Mouse (Mus musculus): ENCODE measurements around the gene Ints5. TPM values are rescaled to one million over a fixed set of nuclear protein-coding genes. Genes with fewer than 3 reads are reported as not detected.

Ints5 gene
- 6.6 and 6.7 TPM in 2 replicates for polyA plus RNA-seq (2012; rRNA removed)

GRCm38 (mm10) chr19:8892829-8893766 is at the start of gene Ints5:
TSS of gene Ints5 (plus strand) at chr19:8893005.
- H3K4me3 ChIP-seq (ENCODE audit: control insufficient read depth, low read depth, low read length) = peak within 1 kb of the TSS; percentile 76
- H3K36me3 ChIP-seq (ENCODE audit: control insufficient read depth, insufficient read depth, low read length) = no peaks in the 10 kb centered on the region
- H3K4me1 ChIP-seq (ENCODE audit: control insufficient read depth, insufficient read depth, low read length) = peaks cover 16% of the 10 kb centered on the region
- peak; percentile 92 for TF ChIP-seq POLR2A (IDR thresholded peaks at IDR 0.05; ENCODE audit: control insufficient read depth, low read depth, low read length)
- no peak for TF ChIP-seq CTCF (IDR thresholded peaks at IDR 0.05; ENCODE audit: control insufficient read depth, insufficient read depth, insufficient replicate concordance, low read depth, low read length)
- H3K27me3 ChIP-seq (ENCODE audit: control insufficient read depth, insufficient read depth, low read length) = no peaks in the 10 kb centered on the region
- H3K27ac ChIP-seq (ENCODE audit: control insufficient read depth, insufficient read depth, low read depth, low read length) = peak within 1 kb of the TSS; percentile 73

- TF ChIP-seq CTCF (IDR thresholded peaks at IDR 0.05; ENCODE audit: control insufficient read depth, insufficient read depth, insufficient replicate concordance, low read depth, low read length) (no peak), POLR2A (IDR thresholded peaks at IDR 0.05; ENCODE audit: control insufficient read depth, low read depth, low read length) (no peak)
- no peak overlapping the region for H3K4me3 ChIP-seq (ENCODE audit: control insufficient read depth, low read depth, low read length)
- H3K36me3 ChIP-seq (ENCODE audit: control insufficient read depth, insufficient read depth, low read length) = peaks cover 2% of the 10 kb centered on the region; the same call in 1 of the 2 replicates
- peaks cover 4% of the 10 kb centered on the region for H3K4me1 ChIP-seq (ENCODE audit: control insufficient read depth, insufficient read depth, low read length)
- no peak overlapping the region for H3K27ac ChIP-seq (ENCODE audit: control insufficient read depth, insufficient read depth, low read depth, low read length)
- no peaks in the 10 kb centered on the region for H3K27me3 ChIP-seq (ENCODE audit: control insufficient read depth, insufficient read depth, low read length)
Measured at GRCm38 (mm10) chr19:8844371-8845129, 48.3 kb upstream of the Ints5 start.

GRCm38 (mm10) chr19:8848356-8848755 is 44.4 kb upstream of the Ints5 start:
- peaks cover 11% of the 10 kb centered on the region for H3K4me1 ChIP-seq (ENCODE audit: control insufficient read depth, insufficient read depth, low read length)
- H3K27me3 ChIP-seq (ENCODE audit: control insufficient read depth, insufficient read depth, low read length) = no peaks in the 10 kb centered on the region
- H3K36me3 ChIP-seq (ENCODE audit: control insufficient read depth, insufficient read depth, low read length) = no peaks in the 10 kb centered on the region
- H3K4me3 ChIP-seq (ENCODE audit: control insufficient read depth, low read depth, low read length) = no peak overlapping the region
- H3K27ac ChIP-seq (ENCODE audit: control insufficient read depth, insufficient read depth, low read depth, low read length) = no peak overlapping the region
- TF ChIP-seq CTCF (IDR thresholded peaks at IDR 0.05; ENCODE audit: control insufficient read depth, insufficient read depth, insufficient replicate concordance, low read depth, low read length) (no peak), POLR2A (IDR thresholded peaks at IDR 0.05; ENCODE audit: control insufficient read depth, low read depth, low read length) (no peak)

GRCm38 (mm10) chr19:8850402-8850901 is 42.4 kb upstream of the Ints5 start, which contains the start of gene Lrrn4cl:
TSS of gene Lrrn4cl (plus strand) at chr19:8850768.
- no peak for TF ChIP-seq POLR2A (IDR thresholded peaks at IDR 0.05; ENCODE audit: control insufficient read depth, low read depth, low read length)
- TF ChIP-seq CTCF (IDR thresholded peaks at IDR 0.05; ENCODE audit: control insufficient read depth, insufficient read depth, insufficient replicate concordance, low read depth, low read length) = no peak
- Histone ChIP-seq H3K27me3 (ENCODE audit: control insufficient read depth, insufficient read depth, low read length) (no peaks in the 10 kb centered on the region), H3K4me3 (ENCODE audit: control insufficient read depth, low read depth, low read length) (no peak within 1 kb of the TSS), H3K4me1 (ENCODE audit: control insufficient read depth, insufficient read depth, low read length) (peaks cover 11% of the 10 kb centered on the region), H3K27ac (ENCODE audit: control insufficient read depth, insufficient read depth, low read depth, low read length) (no peak within 1 kb of the TSS), H3K36me3 (ENCODE audit: control insufficient read depth, insufficient read depth, low read length) (no peaks in the 10 kb centered on the region)

- H3K4me3 ChIP-seq (ENCODE audit: control insufficient read depth, low read depth, low read length) = no peak overlapping the region
- no peaks in the 10 kb centered on the region for H3K36me3 ChIP-seq (ENCODE audit: control insufficient read depth, insufficient read depth, low read length)
- TF ChIP-seq POLR2A (IDR thresholded peaks at IDR 0.05; ENCODE audit: control insufficient read depth, low read depth, low read length) (no peak), CTCF (IDR thresholded peaks at IDR 0.05; ENCODE audit: control insufficient read depth, insufficient read depth, insufficient replicate concordance, low read depth, low read length) (no peak)
- H3K4me1 ChIP-seq (ENCODE audit: control insufficient read depth, insufficient read depth, low read length) = peaks cover 11% of the 10 kb centered on the region
- no peaks in the 10 kb centered on the region for H3K27me3 ChIP-seq (ENCODE audit: control insufficient read depth, insufficient read depth, low read length)
- no peak overlapping the region for H3K27ac ChIP-seq (ENCODE audit: control insufficient read depth, insufficient read depth, low read depth, low read length)
Measured at GRCm38 (mm10) chr19:8851639-8852038, 41.2 kb upstream of the Ints5 start.

GRCm38 (mm10) chr19:8852236-8852928 is 40.4 kb upstream of the Ints5 start:
- H3K4me3 ChIP-seq (ENCODE audit: control insufficient read depth, low read depth, low read length) = no peak overlapping the region
- no peaks in the 10 kb centered on the region for H3K36me3 ChIP-seq (ENCODE audit: control insufficient read depth, insufficient read depth, low read length)
- TF ChIP-seq CTCF (IDR thresholded peaks at IDR 0.05; ENCODE audit: control insufficient read depth, insufficient read depth, insufficient replicate concordance, low read depth, low read length) (no peak), POLR2A (IDR thresholded peaks at IDR 0.05; ENCODE audit: control insufficient read depth, low read depth, low read length) (no peak)
- peaks cover 11% of the 10 kb centered on the region for H3K4me1 ChIP-seq (ENCODE audit: control insufficient read depth, insufficient read depth, low read length)
- H3K27me3 ChIP-seq (ENCODE audit: control insufficient read depth, insufficient read depth, low read length) = no peaks in the 10 kb centered on the region
- H3K27ac ChIP-seq (ENCODE audit: control insufficient read depth, insufficient read depth, low read depth, low read length) = no peak overlapping the region

All from testis, adult 2 months (tissue).